Mouse (Mus musculus) ES-E14 (cell line): ENCODE measurements around the gene Cd207.

ENCODE experiments used
- CHD2 ChIP-seq: IDR thresholded peaks from 2 replicates; pipeline ENCODE4 v1.6.1; 2014; ENCODE audit warnings: mild to moderate bottlenecking, low read depth, low read length, inconsistent platforms
- HCFC1 ChIP-seq: IDR thresholded peaks from 2 replicates; pipeline ENCODE4 v1.6.1; 2012; ENCODE audit warnings: low read length, inconsistent platforms, borderline replicate concordance; ENCODE audit not compliant: insufficient read depth
- ZC3H11A ChIP-seq: IDR thresholded peaks from 2 replicates; pipeline ENCODE4 v1.6.1; 2012; ENCODE audit warnings: low read depth, mild to moderate bottlenecking, inconsistent platforms, low read length, borderline replicate concordance
- ZNF384 ChIP-seq: IDR thresholded peaks from 2 replicates; pipeline ENCODE4 v1.6.1; 2012; ENCODE audit warnings: low read depth, low read length, inconsistent platforms

DNA sequence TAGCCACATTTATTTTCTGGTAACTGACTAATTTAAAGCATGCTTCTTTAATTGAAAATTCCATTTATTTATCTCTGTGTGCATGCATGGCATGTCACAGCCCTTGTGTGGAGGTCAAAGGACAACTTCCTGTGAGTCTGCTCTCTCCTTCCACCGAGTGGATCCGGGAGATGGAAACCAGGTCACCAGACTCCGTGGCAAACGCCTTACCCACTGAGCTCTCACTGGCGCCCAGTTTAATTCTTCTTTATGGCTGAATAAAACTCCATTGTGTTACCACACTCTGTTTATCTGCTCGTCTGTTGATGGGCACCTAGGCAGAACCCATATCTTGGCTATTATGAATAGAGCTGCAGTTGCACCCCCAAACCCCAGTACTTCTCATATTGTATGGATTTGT, 44.9 kb upstream of the Cd207 start:
- TF ChIP-seq ZNF384: no peak
- no peak for TF ChIP-seq HCFC1
- no peak for TF ChIP-seq CHD2
- no peak for TF ChIP-seq ZC3H11A
